Mouse (Mus musculus): ENCODE results near the gene Tsc22d3. TPM values are rescaled to one million over a fixed set of nuclear protein-coding genes. Genes with fewer than 3 reads are reported as not detected.

Gene Tsc22d3
- polyA plus RNA-seq, 1 experiment from 2014 or later, result 72.7 TPM

Other genes with a start within 250 kb of the Tsc22d3 start
- 4.6 to 17.2 TPM (median 6.0 TPM) in 3 replicates for gene Prps1, start 144.0 kb downstream of the Tsc22d3 start, polyA plus RNA-seq (2018)
- gene Mid2, start 63.9 kb upstream of the Tsc22d3 start, polyA plus RNA-seq (2018), result 0.13 to 0.15 TPM in 2 of 3 replicates, not detected in the other
- not detected in 3 replicates for gene Tex13b, start 212.8 kb upstream of the Tsc22d3 start, polyA plus RNA-seq (2018)

All from macrophage (primary cell).